Mouse (Mus musculus) left cerebral cortex, adult 8-10 months (tissue): ENCODE measurements around the gene Ago1. TPM values are rescaled to one million over a fixed set of nuclear protein-coding genes. Genes with fewer than 3 reads are reported as not detected.

Experiments used
- DNase-seq, 2 experiments: peaks; one replicate each; pipeline ENCODE4 v3.0.0; 2022; ENCODE audit warnings: low spot score in 2 of 2
- total RNA-seq, 4 experiments: library from RNA; stranded (reverse); gene quantifications; 2 replicates each; pipeline ENCODE4 v1.2.4; 2022

Gene Ago1
- total RNA-seq = 10 to 100 TPM; 48.5 to 57.9 (median 50.4) TPM

GRCm38 (mm10) chr4:126468285-126468901, at the start of gene Ago1:
Ago1 (minus strand) TSS chr4:126468583.
- DNase-seq = peak; percentile 85 to 93

GRCm38 (mm10) chr4:126512308-126513066, 44.1 kb upstream of the Ago1 start:
- no peak for DNase-seq

GRCm38 (mm10) chr4:126511013-126511412, 42.6 kb upstream of the Ago1 start:
- no peak for DNase-seq

GRCm38 (mm10) chr4:126509072-126509471, 40.7 kb upstream of the Ago1 start:
- DNase-seq = no peak

- DNase-seq = no peak
Measured at GRCm38 (mm10) chr4:126508110-126508899, 39.9 kb upstream of the Ago1 start.

GRCm38 (mm10) chr4:126502977-126503309, 34.6 kb upstream of the Ago1 start:
- no peak for DNase-seq

GRCm38 (mm10) chr4:126502141-126502976, 34.0 kb upstream of the Ago1 start:
- DNase-seq = no peak

- no peak for DNase-seq
Measured at GRCm38 (mm10) chr4:126498601-126499000, 30.2 kb upstream of the Ago1 start.

- DNase-seq = no peak
Measured at GRCm38 (mm10) chr4:126496963-126497362, 28.6 kb upstream of the Ago1 start.

GRCm38 (mm10) chr4:126495942-126496790, 27.8 kb upstream of the Ago1 start:
- DNase-seq = no peak

- DNase-seq = no peak
Measured at GRCm38 (mm10) chr4:126495453-126495852, 27.1 kb upstream of the Ago1 start.

GRCm38 (mm10) chr4:126493416-126493815, 25.0 kb upstream of the Ago1 start:
- no peak for DNase-seq

GRCm38 (mm10) chr4:126491977-126492376, 23.6 kb upstream of the Ago1 start:
- DNase-seq = no peak

GRCm38 (mm10) chr4:126490726-126491125, 22.3 kb upstream of the Ago1 start:
- no peak for DNase-seq

- no peak for DNase-seq
Measured at GRCm38 (mm10) chr4:126489811-126490210, 21.4 kb upstream of the Ago1 start.

GRCm38 (mm10) chr4:126486217-126486616, 17.8 kb upstream of the Ago1 start:
- DNase-seq = no peak

GRCm38 (mm10) chr4:126485065-126485464, 16.7 kb upstream of the Ago1 start:
- DNase-seq = no peak

- no peak for DNase-seq
Measured at GRCm38 (mm10) chr4:126483874-126484273, 15.5 kb upstream of the Ago1 start.

- DNase-seq = no peak
Measured at GRCm38 (mm10) chr4:126482951-126483350, 14.6 kb upstream of the Ago1 start.

GRCm38 (mm10) chr4:126481461-126481860, 13.1 kb upstream of the Ago1 start:
- DNase-seq = no peak
